Mouse (Mus musculus) MN1 (cell line): ENCODE measurements at regions not wholly inside any gene's neighbourhood (a gene's known extent, or its start where the extent isn't known, plus 50 kb on each side); places are given as distances from the start of the nearest gene placed in this dataset.

Experiments used
- DNase-seq: peaks from one replicate; pipeline ENCODE4 v3.0.0-alpha.2; 2016; ENCODE audit warnings: low spot score

- DNase-seq, result no peak
These were observed 140.1 kb upstream of the Smim15 start for GRCm38 (mm10) chr13:107904051-107904740.

GRCm38 (mm10) chr13:107903150-107903959, 140.9 kb upstream of the Smim15 start:
- DNase-seq, result no peak

GRCm38 (mm10) chr13:107902800-107903149, 141.5 kb upstream of the Smim15 start:
- no peak for DNase-seq

- no peak for DNase-seq
These were observed 144.5 kb upstream of the Smim15 start for GRCm38 (mm10) chr13:107899600-107900229.

- no peak for DNase-seq
These were observed 146.6 kb upstream of the Smim15 start for GRCm38 (mm10) chr13:107897646-107898045.

GRCm38 (mm10) chr13:107897184-107897583, 147.1 kb upstream of the Smim15 start:
- DNase-seq, result no peak

- DNase-seq, result no peak
These were observed 150.6 kb upstream of the Smim15 start for GRCm38 (mm10) chr13:107893581-107894183.

GRCm38 (mm10) chr13:107893081-107893480, 151.2 kb upstream of the Smim15 start:
- DNase-seq, result no peak

GRCm38 (mm10) chr13:107891946-107892345, 152.3 kb upstream of the Smim15 start:
- DNase-seq, result no peak

- DNase-seq, result peak; percentile 51
These were observed 153.1 kb upstream of the Smim15 start for GRCm38 (mm10) chr13:107890866-107891821.

GRCm38 (mm10) chr13:107889985-107890865, 154.0 kb upstream of the Smim15 start:
- DNase-seq, result peak; percentile 90

- DNase-seq, result no peak
These were observed 154.7 kb upstream of the Smim15 start for GRCm38 (mm10) chr13:107889588-107889984.

- DNase-seq, result peak; percentile 19
These were observed 155.4 kb upstream of the Smim15 start for GRCm38 (mm10) chr13:107888571-107889451.

GRCm38 (mm10) chr13:107888231-107888555, 156.1 kb upstream of the Smim15 start:
- no peak for DNase-seq

- DNase-seq, result no peak
These were observed 156.6 kb upstream of the Smim15 start for GRCm38 (mm10) chr13:107887366-107888230.

- DNase-seq, result no peak
These were observed 159.4 kb upstream of the Smim15 start for GRCm38 (mm10) chr13:107884836-107885235.

- DNase-seq, result no peak
These were observed 161.9 kb upstream of the Smim15 start for GRCm38 (mm10) chr13:107882337-107882736.

- DNase-seq, result no peak
These were observed 163.7 kb upstream of the Smim15 start for GRCm38 (mm10) chr13:107880551-107880950.

- no peak for DNase-seq
These were observed 164.7 kb upstream of the Smim15 start for GRCm38 (mm10) chr13:107879535-107879934.
